Mouse (Mus musculus): ENCODE measurements around the gene Npas1. TPM values are rescaled to one million over a fixed set of nuclear protein-coding genes. Genes with fewer than 3 reads are reported as not detected.
A peak's percentile ranks its signal among the peaks of the same experiment; 100 is the strongest.

The Npas1 gene
- polyA plus RNA-seq, 1 experiment from 2014 or later: 1.2 TPM

GRCm38 (mm10) chr7:16465160-16465559 lies 12.4 kb downstream of the Npas1 start:
- peak; percentile 70 for DNase-seq (ENCODE audit: extremely low spot score, low spot score)
- WGBS: 17% methylated on average over 8 of the region's 8 CpGs
- H3K9me3 ChIP-seq: peaks cover 2% of the 10 kb centered on the region; the same call in 1 of the 2 replicates
- no peak overlapping the region for H3K27ac ChIP-seq
- no peak overlapping the region for H3K4me3 ChIP-seq
- no peaks in the 10 kb centered on the region for H3K36me3 ChIP-seq (replicated peaks)
- peaks cover 13% of the 10 kb centered on the region for H3K4me1 ChIP-seq
- H3K27me3 ChIP-seq (ENCODE audit: poor library complexity, severe bottlenecking): peaks cover 78% of the 10 kb centered on the region

- H3K36me3 ChIP-seq (replicated peaks): no peaks in the 10 kb centered on the region
- peaks cover 60% of the 10 kb centered on the region for H3K27me3 ChIP-seq (ENCODE audit: poor library complexity, severe bottlenecking)
- H3K27ac ChIP-seq: no peak overlapping the region
- peaks cover 9% of the 10 kb centered on the region for H3K9me3 ChIP-seq
- H3K4me1 ChIP-seq: peaks cover 10% of the 10 kb centered on the region
- DNase-seq (ENCODE audit: extremely low spot score, low spot score): peak; percentile 83
- WGBS: 5% methylated on average over 14 of the region's 14 CpGs
- H3K4me3 ChIP-seq: no peak overlapping the region
Observed at GRCm38 (mm10) chr7:16463214-16463613, 14.3 kb downstream of the Npas1 start.

GRCm38 (mm10) chr7:16461705-16462104 lies 15.8 kb downstream of the Npas1 start:
- WGBS: 80% methylated on average over 6 of the region's 6 CpGs
- Histone ChIP-seq H3K27ac (no peak overlapping the region), H3K27me3 (ENCODE audit: poor library complexity, severe bottlenecking) (peaks cover 49% of the 10 kb centered on the region), H3K4me3 (no peak overlapping the region), H3K4me1 (no peaks in the 10 kb centered on the region), H3K36me3 (replicated peaks) (peaks cover 6% of the 10 kb centered on the region), H3K9me3 (peaks cover 10% of the 10 kb centered on the region; the same call in 1 of the 2 replicates)
- DNase-seq (ENCODE audit: extremely low spot score, low spot score): no peak

- WGBS: 70% methylated on average over 6 of the region's 6 CpGs
- Histone ChIP-seq H3K27ac (no peak overlapping the region), H3K9me3 (peaks cover 10% of the 10 kb centered on the region; the same call in 1 of the 2 replicates), H3K4me1 (no peaks in the 10 kb centered on the region), H3K27me3 (ENCODE audit: poor library complexity, severe bottlenecking) (peaks cover 44% of the 10 kb centered on the region), H3K36me3 (replicated peaks) (peaks cover 10% of the 10 kb centered on the region), H3K4me3 (no peak overlapping the region)
- DNase-seq (ENCODE audit: extremely low spot score, low spot score): no peak
Observed at GRCm38 (mm10) chr7:16461151-16461550, 16.4 kb downstream of the Npas1 start.

GRCm38 (mm10) chr7:16460566-16460965 lies 17.0 kb downstream of the Npas1 start:
- Histone ChIP-seq H3K9me3 (peaks cover 10% of the 10 kb centered on the region; the same call in 1 of the 2 replicates), H3K27ac (no peak overlapping the region), H3K4me1 (no peaks in the 10 kb centered on the region), H3K36me3 (replicated peaks) (peaks cover 16% of the 10 kb centered on the region), H3K27me3 (ENCODE audit: poor library complexity, severe bottlenecking) (peaks cover 39% of the 10 kb centered on the region), H3K4me3 (no peak overlapping the region)
- DNase-seq (ENCODE audit: extremely low spot score, low spot score): no peak
- 80% methylated on average over 13 of the region's 13 CpGs for WGBS

- H3K27me3 ChIP-seq (ENCODE audit: poor library complexity, severe bottlenecking): peaks cover 20% of the 10 kb centered on the region
- H3K4me1 ChIP-seq: peaks cover 22% of the 10 kb centered on the region
- DNase-seq (ENCODE audit: extremely low spot score, low spot score): no peak
- no peak overlapping the region for H3K4me3 ChIP-seq
- no peak overlapping the region for H3K27ac ChIP-seq
- peaks cover 10% of the 10 kb centered on the region; the same call in 1 of the 2 replicates for H3K9me3 ChIP-seq
- 86% methylated on average over 5 of the region's 5 CpGs for WGBS
- peaks cover 27% of the 10 kb centered on the region for H3K36me3 ChIP-seq (replicated peaks)
Observed at GRCm38 (mm10) chr7:16456289-16456688, 21.2 kb downstream of the Npas1 start.

GRCm38 (mm10) chr7:16455016-16455415 lies 22.5 kb downstream of the Npas1 start:
- DNase-seq (ENCODE audit: extremely low spot score, low spot score): no peak
- Histone ChIP-seq H3K4me3 (no peak overlapping the region), H3K27ac (no peak overlapping the region), H3K36me3 (replicated peaks) (peaks cover 27% of the 10 kb centered on the region), H3K4me1 (peaks cover 22% of the 10 kb centered on the region), H3K27me3 (ENCODE audit: poor library complexity, severe bottlenecking) (peaks cover 8% of the 10 kb centered on the region), H3K9me3 (peaks cover 10% of the 10 kb centered on the region; the same call in 1 of the 2 replicates)
- 94% methylated on average over 14 of the region's 14 CpGs for WGBS

- peaks cover 27% of the 10 kb centered on the region for H3K36me3 ChIP-seq (replicated peaks)
- peaks cover 4% of the 10 kb centered on the region; the same call in 1 of the 2 replicates for H3K9me3 ChIP-seq
- peak overlapping the region; percentile 84 for H3K27ac ChIP-seq
- H3K27me3 ChIP-seq (ENCODE audit: poor library complexity, severe bottlenecking): peaks cover 8% of the 10 kb centered on the region
- peak overlapping the region; percentile 77 for H3K4me3 ChIP-seq
- peaks cover 22% of the 10 kb centered on the region for H3K4me1 ChIP-seq
- WGBS: under 1% methylated on average over 23 of the region's 23 CpGs
- peak; percentile 73 for DNase-seq (ENCODE audit: extremely low spot score, low spot score)
Observed at GRCm38 (mm10) chr7:16453118-16453711, 24.3 kb downstream of the Npas1 start.

- WGBS: under 1% methylated on average over 30 of the region's 30 CpGs
- Histone ChIP-seq H3K36me3 (replicated peaks) (peaks cover 27% of the 10 kb centered on the region), H3K4me1 (peaks cover 22% of the 10 kb centered on the region), H3K9me3 (no peaks in the 10 kb centered on the region), H3K4me3 (peak within 1 kb of the TSS; percentile 77), H3K27me3 (ENCODE audit: poor library complexity, severe bottlenecking) (peaks cover 8% of the 10 kb centered on the region), H3K27ac (peak within 1 kb of the TSS; percentile 84)
- DNase-seq (ENCODE audit: extremely low spot score, low spot score): peak; percentile 85
Observed at GRCm38 (mm10) chr7:16452587-16453073, 24.9 kb downstream of the Npas1 start, which contains the start of gene Tmem160. Gene Tmem160 (plus strand): TSS chr7:16452779.

GRCm38 (mm10) chr7:16451656-16452055 lies 25.9 kb downstream of the Npas1 start:
- Histone ChIP-seq H3K36me3 (replicated peaks) (peaks cover 21% of the 10 kb centered on the region), H3K9me3 (no peaks in the 10 kb centered on the region), H3K27ac (no peak overlapping the region), H3K4me1 (peaks cover 22% of the 10 kb centered on the region), H3K4me3 (no peak overlapping the region), H3K27me3 (ENCODE audit: poor library complexity, severe bottlenecking) (peaks cover 8% of the 10 kb centered on the region)
- DNase-seq (ENCODE audit: extremely low spot score, low spot score): no peak
- WGBS: 80% methylated on average over 6 of the region's 6 CpGs

- no peaks in the 10 kb centered on the region for H3K4me1 ChIP-seq
- no peak overlapping the region for H3K27ac ChIP-seq
- no peaks in the 10 kb centered on the region for H3K27me3 ChIP-seq (ENCODE audit: poor library complexity, severe bottlenecking)
- H3K36me3 ChIP-seq (replicated peaks): peaks cover 14% of the 10 kb centered on the region
- H3K4me3 ChIP-seq: no peak overlapping the region
- no peaks in the 10 kb centered on the region for H3K9me3 ChIP-seq
- DNase-seq (ENCODE audit: extremely low spot score, low spot score): no peak
Observed at GRCm38 (mm10) chr7:16441241-16441640, 36.3 kb downstream of the Npas1 start.

GRCm38 (mm10) chr7:16435088-16435487 lies 42.4 kb downstream of the Npas1 start:
- peaks cover 76% of the 10 kb centered on the region for H3K36me3 ChIP-seq (replicated peaks)
- no peak overlapping the region for H3K27ac ChIP-seq
- DNase-seq (ENCODE audit: extremely low spot score, low spot score): no peak
- H3K4me3 ChIP-seq: no peak overlapping the region
- no peaks in the 10 kb centered on the region for H3K9me3 ChIP-seq
- no peaks in the 10 kb centered on the region for H3K4me1 ChIP-seq
- 84% methylated on average over 9 of the region's 9 CpGs for WGBS
- H3K27me3 ChIP-seq (ENCODE audit: poor library complexity, severe bottlenecking): no peaks in the 10 kb centered on the region

GRCm38 (mm10) chr7:16433352-16433971 lies 44.1 kb downstream of the Npas1 start:
- Histone ChIP-seq H3K4me1 (no peaks in the 10 kb centered on the region), H3K9me3 (no peaks in the 10 kb centered on the region), H3K36me3 (replicated peaks) (peaks cover 92% of the 10 kb centered on the region), H3K27ac (no peak overlapping the region), H3K4me3 (no peak overlapping the region), H3K27me3 (ENCODE audit: poor library complexity, severe bottlenecking) (no peaks in the 10 kb centered on the region)
- DNase-seq (ENCODE audit: extremely low spot score, low spot score): no peak
- 86% methylated on average over 3 of the region's 3 CpGs for WGBS
